In the genomic region with DNA sequence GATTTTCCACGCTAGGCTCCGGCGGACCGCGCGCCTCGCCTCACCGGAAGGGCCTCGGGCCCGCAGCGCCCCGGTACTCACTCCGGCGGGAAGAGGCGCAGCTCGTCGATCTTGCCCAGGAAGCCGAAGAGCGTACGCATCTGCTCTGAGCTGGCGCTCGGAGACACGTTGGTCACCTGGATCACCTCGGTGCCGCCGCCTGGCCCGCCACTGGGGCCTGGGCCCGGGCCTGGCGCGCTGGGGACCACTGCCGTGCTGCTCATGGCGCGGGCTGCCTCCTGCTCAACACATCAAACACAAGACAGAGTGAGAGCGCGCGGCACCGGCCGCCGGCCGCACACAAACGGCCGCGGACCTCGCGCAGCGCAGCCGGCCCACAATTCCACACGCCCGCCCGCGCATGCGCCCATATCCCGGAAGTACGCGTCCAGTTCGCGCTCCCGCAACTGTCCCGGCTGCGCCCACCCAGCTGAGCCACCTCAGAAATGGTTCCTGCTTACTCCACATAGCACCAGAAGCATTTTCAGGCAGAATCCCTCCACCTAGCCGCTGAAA, we compare ENCODE assay signal across 8 mouse cellular contexts. TPM values are rescaled to one million over a fixed set of nuclear protein-coding genes. Genes with fewer than 3 reads are reported as not detected.
DNase-seq lines count a peak whose midpoint lies in the region; ATAC-seq lines count a peak whose summit lies in the region.

No protein-coding gene starts in this region.

- under 1% methylated on average over 61 of the region's 61 CpGs for WGBS in intestine, embryonic 15.5 days

- H3K9ac ChIP-seq in intestine, embryonic 15.5 days: peak overlapping the region; percentile 98

- no peaks in the 10 kb centered on the region for H3K27me3 ChIP-seq in intestine, embryonic 15.5 days (replicated peaks)

- no peaks in the 10 kb centered on the region for H3K9me3 ChIP-seq in intestine, embryonic 15.5 days

- ATAC-seq in intestine, embryonic 15.5 days: peak; percentile 94

- no peaks in the 10 kb centered on the region for H3K36me3 ChIP-seq in intestine, embryonic 15.5 days

- peak overlapping the region; percentile 99 for H3K27ac ChIP-seq in intestine, embryonic 15.5 days

- peak; percentile 83 for DNase-seq in adrenal gland, adult 8-10 months
- DNase-seq in embryo, embryonic 11.5 days (ENCODE audit: low read depth, low spot score): peak; percentile 89
- peak; percentile 80 to 84 for DNase-seq in gastrocnemius, postnatal 36 days
- DNase-seq in left cerebral cortex, postnatal 25 days (ENCODE audit: low spot score in 2 of 2): peak; percentile 91 to 92
- DNase-seq in mesoderm, embryonic 11.5 days (ENCODE audit: low read depth, low spot score): peak; percentile 94
- peak; percentile 89 for DNase-seq in right cerebral cortex, postnatal 25 days
- DNase-seq in urinary bladder, postnatal 36 days (ENCODE audit: low spot score in 2 of 2): peak; percentile 82 to 86

- H3K4me3 ChIP-seq in intestine, embryonic 15.5 days (replicated peaks): peak overlapping the region; percentile 97

- peaks cover 12% of the 10 kb centered on the region; the same call in 1 of the 2 replicates for H3K4me1 ChIP-seq in intestine, embryonic 15.5 days (replicated peaks)

- peak overlapping the region; percentile 71 for H3K4me2 ChIP-seq in intestine, embryonic 15.5 days (replicated peaks)

- intact Hi-C loops in gastrocnemius, postnatal 36 days (cut with DNase I): loop anchor here (10.0 kb wide), 1 partner anchor 497 kb away; a partner anchor contains a TSS
- intact Hi-C loops in left cerebral cortex, postnatal 25 days (cut with DNase I): no loop called here

RNA-seq across cellular contexts. Expression of a gene that starts 5.0 kb away (rescaled TPM):
- total RNA-seq in adrenal gland, adult 8-10 months (2022): 100 to 1,000 TPM; 105 to 280 (median 186) TPM
- 10 to 100 TPM; 35.2 to 44.2 TPM for total RNA-seq in gastrocnemius, postnatal 36 days (2021)
- 202 and 238 TPM in 2 replicates for polyA plus RNA-seq in intestine, embryonic 15.5 days (2015; fragmentation: Nextera tagmentation; extraction: Ambion mirVana)
- 100 to 1,000 TPM; 156 to 159 TPM for total RNA-seq in left cerebral cortex, postnatal 25 days (2021)

RNA-seq across cellular contexts. Expression of a gene that starts 5.0 kb away (rescaled TPM):
- total RNA-seq in adrenal gland, adult 8-10 months (2022): 10 to 100 TPM; 33.5 to 47.2 (median 41.3) TPM
- 1 to 10 TPM; 7.1 to 9.5 TPM for total RNA-seq in gastrocnemius, postnatal 36 days (2021)
- 45.3 and 56.3 TPM in 2 replicates for polyA plus RNA-seq in intestine, embryonic 15.5 days (2015; fragmentation: Nextera tagmentation; extraction: Ambion mirVana)
- total RNA-seq in left cerebral cortex, postnatal 25 days (2021): 10 to 100 TPM; 23.9 to 25.5 TPM

Comparison
In these comparisons a context has a peak if more than half of its experiments do, and no peak if none do; other contexts are left out.
1. Peak in every context shown above with its lines: DNase-seq, ATAC-seq, H3K4me3 ChIP-seq and H3K27ac ChIP-seq.